Comparison of ENCODE assay signal across 10 mouse cellular contexts in the genomic region with DNA sequence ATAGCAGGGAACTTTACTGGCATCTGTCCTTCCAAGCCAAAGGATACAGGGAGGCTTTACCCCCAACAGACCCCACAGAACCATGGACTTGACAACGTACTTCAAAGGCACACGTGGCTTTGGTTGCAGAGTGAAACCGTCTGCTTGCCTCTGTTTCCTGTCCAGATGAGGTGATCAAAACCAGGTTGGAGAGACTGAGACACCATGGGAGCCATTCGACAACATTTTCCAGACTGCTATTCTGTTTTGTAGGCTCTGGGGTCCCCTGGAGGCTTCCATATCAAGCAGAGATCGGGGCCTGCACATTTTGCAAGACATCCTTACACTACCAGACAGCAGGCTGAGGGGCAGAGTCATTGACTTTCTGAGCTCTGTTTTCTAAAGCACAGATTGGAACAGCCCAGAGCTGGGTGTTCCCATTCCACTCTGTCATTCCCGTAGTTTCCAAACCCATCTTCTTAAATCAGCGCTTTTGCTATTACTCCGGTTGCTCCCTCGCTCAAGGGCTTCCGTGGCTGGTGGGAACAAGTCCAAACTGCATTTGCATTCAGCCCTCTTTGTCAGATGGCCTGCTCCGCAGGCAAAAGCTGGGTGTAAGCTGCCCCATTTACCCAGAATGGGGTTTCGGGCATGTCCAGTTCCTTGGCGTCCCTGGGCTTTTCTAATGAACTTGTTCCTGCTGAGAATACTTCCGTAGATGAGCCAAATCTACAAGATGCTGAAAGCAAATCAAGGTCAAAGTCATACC.
DNase-seq lines count a peak whose midpoint lies in the region; ATAC-seq lines count a peak whose summit lies in the region.
"Had no signal": no experiment of that assay in that cellular context is flagged by ENCODE, and none has a peak within 500 bp of the region (broad histone marks: within the 10 kb centered on the region; RNA-seq: fewer than 3 reads in every experiment).

No protein-coding gene starts in this region.

- ATAC-seq in midbrain, embryonic 15.5 days (replicated peaks), result no peak
- no peak for ATAC-seq in limb, embryonic 12.5 days (ENCODE audit: insufficient number of reproducible peaks, insufficient read depth, low FRiP score, low TSS enrichment, low read depth)
- ATAC-seq in hindbrain, embryonic 14.5 days (ENCODE audit: low FRiP score), result no peak
- no peak; the same call in 1 of the 2 replicates for ATAC-seq in hindbrain, embryonic 16.5 days
- ATAC-seq: CD4-positive, CD25-positive, alpha-beta regulatory T cell, adult 4 months had no signal

- 78% methylated on average over 14 of the region's 14 CpGs for WGBS in midbrain, embryonic 10.5 days
- WGBS in midbrain, embryonic 15.5 days, result 65% methylated on average over 14 of the region's 14 CpGs
- 44% methylated on average over 14 of the region's 14 CpGs for whole genome bisulfite sequencing in limb, embryonic 12.5 days
- WGBS in hindbrain, embryonic 14.5 days, result 64% methylated on average over 14 of the region's 14 CpGs
- 60% methylated on average over 14 of the region's 14 CpGs for WGBS in hindbrain, embryonic 16.5 days

- no peaks in the 10 kb centered on the region for H3K36me3 ChIP-seq in midbrain, embryonic 10.5 days
- H3K36me3 ChIP-seq in midbrain, embryonic 15.5 days (replicated peaks), result no peaks in the 10 kb centered on the region
- H3K36me3 ChIP-seq in limb, embryonic 12.5 days, result no peaks in the 10 kb centered on the region
- H3K36me3 ChIP-seq in hindbrain, embryonic 14.5 days (replicated peaks; ENCODE audit: control insufficient read depth, insufficient read depth), result no peaks in the 10 kb centered on the region
- no peaks in the 10 kb centered on the region for H3K36me3 ChIP-seq in hindbrain, embryonic 16.5 days (ENCODE audit: control insufficient read depth, insufficient read depth, low read length)
- H3K36me3 ChIP-seq: liver, embryonic 15.5 days had no signal

- H3K27me3 ChIP-seq in midbrain, embryonic 10.5 days (ENCODE audit: low read depth, poor library complexity, severe bottlenecking), result peaks cover 9% of the 10 kb centered on the region
- H3K27me3 ChIP-seq in midbrain, embryonic 15.5 days (replicated peaks), result no peaks in the 10 kb centered on the region
- H3K27me3 ChIP-seq in limb, embryonic 12.5 days, result no peaks in the 10 kb centered on the region
- H3K27me3 ChIP-seq in hindbrain, embryonic 14.5 days (ENCODE audit: control insufficient read depth, insufficient read depth, low read length), result no peaks in the 10 kb centered on the region
- H3K27me3 ChIP-seq in hindbrain, embryonic 16.5 days (replicated peaks; ENCODE audit: control insufficient read depth, insufficient read depth, low read length), result no peaks in the 10 kb centered on the region
- H3K27me3 ChIP-seq: liver, embryonic 15.5 days had no signal

- DNase-seq in gastrocnemius, adult 18-20 months (ENCODE audit: low spot score), result peak; percentile 14
- no peak for DNase-seq in gastrocnemius, adult 8-10 months (ENCODE audit: low spot score in 2 of 2)
- no peak for DNase-seq in midbrain, embryonic 10.5 days (ENCODE audit: low spot score)
- DNase-seq in cerebellum, adult 11-12 months, result peak; percentile 78
- DNase-seq in hindbrain, embryonic 14.5 days (ENCODE audit: low spot score), result no peak

- 0 out of 2 replicates have a peak overlapping the region, but pooled peaks have one; percentile 4 for H3K27ac ChIP-seq in midbrain, embryonic 10.5 days (replicated peaks)
- no peak overlapping the region for H3K27ac ChIP-seq in midbrain, embryonic 15.5 days
- peak overlapping the region; percentile 75 for H3K27ac ChIP-seq in limb, embryonic 12.5 days
- no peak overlapping the region for H3K27ac ChIP-seq in hindbrain, embryonic 14.5 days
- H3K27ac ChIP-seq in hindbrain, embryonic 16.5 days (ENCODE audit: low read depth, low read length), result no peak overlapping the region
- H3K27ac ChIP-seq: liver, embryonic 15.5 days had no signal

- no peak overlapping the region for H3K9ac ChIP-seq in midbrain, embryonic 15.5 days
- H3K9ac ChIP-seq in limb, embryonic 12.5 days (replicated peaks), result no peak overlapping the region
- no peak overlapping the region for H3K9ac ChIP-seq in hindbrain, embryonic 14.5 days
- H3K9ac ChIP-seq in hindbrain, embryonic 16.5 days (ENCODE audit: low read depth, low read length), result no peak overlapping the region
- H3K9ac ChIP-seq: liver, embryonic 15.5 days had no signal

- no peak overlapping the region for H3K4me2 ChIP-seq in midbrain, embryonic 15.5 days
- no peak overlapping the region for H3K4me2 ChIP-seq in limb, embryonic 12.5 days
- no peak overlapping the region for H3K4me2 ChIP-seq in hindbrain, embryonic 14.5 days (replicated peaks)
- H3K4me2 ChIP-seq in hindbrain, embryonic 16.5 days (ENCODE audit: low read length), result no peak overlapping the region
- H3K4me2 ChIP-seq: liver, embryonic 15.5 days had no signal

- peaks cover 6% of the 10 kb centered on the region; the same call in 1 of the 2 replicates for H3K4me1 ChIP-seq in midbrain, embryonic 10.5 days
- H3K4me1 ChIP-seq in midbrain, embryonic 15.5 days, result no peaks in the 10 kb centered on the region
- H3K4me1 ChIP-seq in limb, embryonic 12.5 days (replicated peaks), result peaks cover 25% of the 10 kb centered on the region
- H3K4me1 ChIP-seq in hindbrain, embryonic 14.5 days (replicated peaks; ENCODE audit: control insufficient read depth, insufficient read depth, low read length), result no peaks in the 10 kb centered on the region
- H3K4me1 ChIP-seq in hindbrain, embryonic 16.5 days (ENCODE audit: control insufficient read depth, insufficient read depth, low read depth, low read length), result peaks cover 4% of the 10 kb centered on the region

- H3K4me3 ChIP-seq in midbrain, embryonic 10.5 days, result no peak overlapping the region
- H3K4me3 ChIP-seq in midbrain, embryonic 15.5 days, result no peak overlapping the region
- H3K4me3 ChIP-seq in limb, embryonic 12.5 days (replicated peaks), result no peak overlapping the region
- no peak overlapping the region for H3K4me3 ChIP-seq in hindbrain, embryonic 14.5 days (replicated peaks; ENCODE audit: low read length)
- no peak overlapping the region for H3K4me3 ChIP-seq in hindbrain, embryonic 16.5 days (ENCODE audit: low read length)
- H3K4me3 ChIP-seq: liver, embryonic 15.5 days had no signal

- no peaks in the 10 kb centered on the region for H3K9me3 ChIP-seq in midbrain, embryonic 10.5 days (replicated peaks)
- no peaks in the 10 kb centered on the region for H3K9me3 ChIP-seq in midbrain, embryonic 15.5 days
- no peaks in the 10 kb centered on the region for H3K9me3 ChIP-seq in limb, embryonic 12.5 days
- H3K9me3 ChIP-seq in hindbrain, embryonic 14.5 days (ENCODE audit: control insufficient read depth, low read length), result no peaks in the 10 kb centered on the region
- no peaks in the 10 kb centered on the region for H3K9me3 ChIP-seq in hindbrain, embryonic 16.5 days (ENCODE audit: control insufficient read depth, low read length)
- H3K9me3 ChIP-seq: liver, embryonic 15.5 days had no signal

Comparison
In these comparisons a context has a peak if more than half of its experiments do, and no peak if none do; other contexts are left out.
1. DNase-seq: peak in gastrocnemius, adult 18-20 months (single experiment) and cerebellum, adult 11-12 months (single experiment); none in gastrocnemius, adult 8-10 months (0 of 2), midbrain, embryonic 10.5 days (single experiment) and hindbrain, embryonic 14.5 days (single experiment).
2. H3K27ac ChIP-seq: peak in midbrain, embryonic 10.5 days (single experiment) and limb, embryonic 12.5 days (single experiment); none in midbrain, embryonic 15.5 days (single experiment), hindbrain, embryonic 14.5 days (single experiment) and hindbrain, embryonic 16.5 days (single experiment).